In the genomic region with DNA sequence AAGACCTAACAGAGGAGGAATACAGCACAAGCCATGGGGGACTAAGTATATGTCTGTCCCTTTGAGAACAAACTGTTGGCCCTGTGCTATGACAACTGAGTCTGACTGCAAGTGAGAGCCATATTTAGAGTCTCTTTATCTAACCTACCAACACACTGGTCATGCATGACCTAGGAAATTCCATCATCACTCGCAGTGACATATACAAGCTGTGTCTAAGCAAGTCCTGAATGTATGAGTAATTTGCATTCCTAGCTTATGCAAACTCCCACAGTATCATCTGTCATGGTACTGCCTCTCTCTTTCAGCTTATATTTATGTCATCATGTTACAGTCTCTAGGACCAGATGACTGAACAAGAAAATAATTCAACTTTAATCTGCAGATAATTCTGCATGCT, we compare ENCODE assay signal across 22 mouse cellular contexts.
A peak's percentile ranks its signal among the peaks of the same experiment; 100 is the strongest.
DNase-seq lines count a peak whose midpoint lies in the region; ATAC-seq and TF ChIP-seq lines count a peak whose summit lies in the region.
"Had no signal": no experiment of that assay in that cellular context is flagged by ENCODE, and none has a peak within 500 bp of the region (broad histone marks: within the 10 kb centered on the region; RNA-seq: fewer than 3 reads in every experiment).

No protein-coding gene starts in this region.

- no peaks in the 10 kb centered on the region for H3K79me2 ChIP-seq in CH12.LX (replicated peaks; ENCODE audit: control insufficient read depth, extremely low read depth, insufficient read depth, poor library complexity, severe bottlenecking)

- WGBS in heart, embryonic 16.5 days, result 29% methylated on average over 1 of the region's 1 CpGs

- no peak for TF ChIP-seq CTCF in CH12.LX (conservative IDR thresholded peaks at IDR 0.05 in 1 of 2, IDR thresholded peaks at IDR 0.05 in 1 of 2; ENCODE audit: low read depth in 2 of 2, low read length in 2 of 2)

- H3K27me3 ChIP-seq in heart, embryonic 16.5 days (ENCODE audit: control insufficient read depth, insufficient read depth, low read length), result no peaks in the 10 kb centered on the region
- H3K27me3 ChIP-seq in CH12.LX (replicated peaks), result no peaks in the 10 kb centered on the region
- H3K27me3 ChIP-seq: limb, embryonic 12.5 days; neural tube, embryonic 12.5 days had no signal

- TF ChIP-seq POLR2A in CH12.LX (IDR thresholded peaks at IDR 0.05; ENCODE audit: low read depth, low read length), result no peak

- no peak for TF ChIP-seq RAD21 in CH12.LX (IDR thresholded peaks at IDR 0.05; ENCODE audit: low read depth, low read length)

- H3K9ac ChIP-seq in heart, embryonic 16.5 days (ENCODE audit: low read length), result no peak overlapping the region
- no peak overlapping the region for H3K9ac ChIP-seq in CH12.LX (ENCODE audit: insufficient read depth, low read depth)
- H3K9ac ChIP-seq: limb, embryonic 12.5 days; liver, embryonic 14.5 days; neural tube, embryonic 12.5 days had no signal

- TF ChIP-seq EP300 in CH12.LX (IDR thresholded peaks at IDR 0.05; ENCODE audit: low read length), result 0 out of 2 replicates have a peak, but pooled peaks have one; percentile 28

- H3K9me3 ChIP-seq in heart, embryonic 16.5 days (replicated peaks; ENCODE audit: control insufficient read depth, low read length), result no peaks in the 10 kb centered on the region
- H3K9me3 ChIP-seq in CH12.LX (replicated peaks; ENCODE audit: low read length), result no peaks in the 10 kb centered on the region
- H3K9me3 ChIP-seq: limb, embryonic 12.5 days; midbrain, embryonic 10.5 days; neural tube, embryonic 12.5 days had no signal

- H3K36me3 ChIP-seq in heart, embryonic 16.5 days (ENCODE audit: control insufficient read depth, insufficient read depth), result no peaks in the 10 kb centered on the region
- no peaks in the 10 kb centered on the region for H3K36me3 ChIP-seq in CH12.LX (replicated peaks in 1 of 2; ENCODE audit: control insufficient read depth in 1 of 2, insufficient read depth in 1 of 2, low read length in 1 of 2)
- H3K36me3 ChIP-seq: limb, embryonic 12.5 days; midbrain, embryonic 10.5 days; neural tube, embryonic 12.5 days had no signal

- no peaks in the 10 kb centered on the region for H3K4me1 ChIP-seq in heart, embryonic 16.5 days (ENCODE audit: control insufficient read depth, insufficient read depth, low read length)
- H3K4me1 ChIP-seq in CH12.LX (ENCODE audit: control insufficient read depth in 1 of 2, insufficient read depth in 2 of 2), result peaks cover 5 to 27% of the 10 kb centered on the region in 2 experiments
- H3K4me1 ChIP-seq: limb, embryonic 12.5 days; midbrain, embryonic 10.5 days; neural tube, embryonic 12.5 days had no signal

- intact Hi-C loops in left cerebral cortex, postnatal 36 days (cut with DNase I), result no loop called here

- in situ Hi-C loops in CH12.LX (cut with MboI; ENCODE audit: low pct_ligation_motif_present, low pct_unique_long_range_greater_than_20kb, low sequenced_read_pairs), result no loop called here

- no peak overlapping the region for H3K27ac ChIP-seq in heart, embryonic 16.5 days (ENCODE audit: low read length)
- no peak overlapping the region for H3K27ac ChIP-seq in CH12.LX (ENCODE audit: insufficient read depth, low read depth)
- H3K27ac ChIP-seq: limb, embryonic 12.5 days; liver, embryonic 14.5 days; midbrain, embryonic 10.5 days; neural tube, embryonic 12.5 days had no signal

- ATAC-seq in heart, embryonic 16.5 days (replicated peaks; ENCODE audit: extremely low read depth, insufficient read depth, low FRiP score), result peak; percentile 60; the same call in 1 of the 2 replicates
- ATAC-seq: CD4-positive, CD25-positive, alpha-beta regulatory T cell, adult 4 months; hindbrain, embryonic 16.5 days had no signal

- H3K4me2 ChIP-seq in heart, embryonic 16.5 days (ENCODE audit: low read depth, low read length), result no peak overlapping the region
- H3K4me2 ChIP-seq in CH12.LX (ENCODE audit: insufficient read depth, low read depth, poor library complexity, severe bottlenecking), result no peak overlapping the region
- H3K4me2 ChIP-seq: limb, embryonic 12.5 days; neural tube, embryonic 12.5 days had no signal

- no peak overlapping the region for H3K4me3 ChIP-seq in heart, embryonic 16.5 days (ENCODE audit: low read length)
- H3K4me3 ChIP-seq in CH12.LX (replicated peaks in 1 of 3; ENCODE audit: low read depth in 2 of 3, low read length in 2 of 3, poor library complexity in 1 of 3), result no peak overlapping the region
- H3K4me3 ChIP-seq: limb, embryonic 12.5 days; midbrain, embryonic 10.5 days; neural tube, embryonic 12.5 days had no signal

- no peak for DNase-seq in heart, adult 9 months (ENCODE audit: low spot score in 2 of 2)
- peak; percentile 7 to 12 for DNase-seq in left cerebral cortex, postnatal 36 days (ENCODE audit: low spot score in 2 of 2)
- DNase-seq in left cerebral cortex, adult 11 months (ENCODE audit: low spot score), result no peak
- DNase-seq in CH12.LX (ENCODE audit: extremely low read depth), result peak; percentile 60
- peak; percentile 51 for DNase-seq in brain, adult 2 months (ENCODE audit: low read depth, low spot score)
- DNase-seq in gastrocnemius, postnatal 4 days (ENCODE audit: low spot score in 2 of 2), result no peak
- DNase-seq in spleen, adult 12 weeks (ENCODE audit: low spot score), result no peak
- DNase-seq: adrenal gland, postnatal 10 days; cerebellum, adult 18-20 months; cerebellum, postnatal 36 days; gastrocnemius, postnatal 36 days; kidney, adult 18-20 months; layer of hippocampus, postnatal 36 days; lung, postnatal 14 days; thymus, adult 2 months had no signal

- dilution Hi-C loops in CH12.LX (cut with MboI; ENCODE audit: extremely low pct_ligation_motif_present, extremely low pct_unique_long_range_greater_than_20kb, low sequenced_read_pairs), result no loop called here

TF ChIP-seq in CH12.LX, 34 proteins besides CTCF, POLR2A, EP300 and RAD21:
- TF ChIP-seq ETS1 (conservative IDR thresholded peaks at IDR 0.05; ENCODE audit: low read depth, low read length), result peak; percentile 60
- TF ChIP-seq ZC3H11A (IDR thresholded peaks at IDR 0.05; ENCODE audit: low read depth, low read length), result no peak
- 0 out of 2 replicates have a peak, but pooled peaks have one; percentile 21 for TF ChIP-seq MEF2A (IDR thresholded peaks at IDR 0.05; ENCODE audit: borderline replicate concordance, low read depth, low read length)
- TF ChIP-seq RCOR1 (conservative IDR thresholded peaks at IDR 0.05; ENCODE audit: low read depth, low read length), result no peak
- peak; percentile 42; the same call in 1 of the 2 replicates for TF ChIP-seq BHLHE40 (IDR thresholded peaks at IDR 0.05; ENCODE audit: low read depth, low read length)
TF ChIP-seq in CH12.LX: peak in this region for 3.

Comparison
In these comparisons a context has a peak if more than half of its experiments do, and no peak if none do; other contexts are left out.
1. DNase-seq: peak in left cerebral cortex, postnatal 36 days (2 of 2), CH12.LX (single experiment) and brain, adult 2 months (single experiment); none in heart, adult 9 months (0 of 2), left cerebral cortex, adult 11 months (single experiment), gastrocnemius, postnatal 4 days (0 of 2) and spleen, adult 12 weeks (single experiment).